Mouse (Mus musculus): ENCODE measurements around the gene Pex3. TPM values are rescaled to one million over a fixed set of nuclear protein-coding genes. Genes with fewer than 3 reads are reported as not detected.

Gene Pex3
- 10 to 100 TPM; 26.0 to 30.3 TPM for total RNA-seq (2021)

GRCm38 (mm10) chr10:13552646-13553497 lies at the start of gene Pex3, which contains the start of gene Adat2:
Gene Pex3 (minus strand): TSS chr10:13553142.
Gene Adat2 (plus strand): TSS chr10:13552894.
- DNase-seq (ENCODE audit: extremely low spot score in 1 of 2, low spot score in 1 of 2) = peak; percentile 87 to 90

GRCm38 (mm10) chr10:13600926-13601325 lies 48.0 kb upstream of the Pex3 start:
- no peak for DNase-seq (ENCODE audit: extremely low spot score in 1 of 2, low spot score in 1 of 2)

- DNase-seq (ENCODE audit: extremely low spot score in 1 of 2, low spot score in 1 of 2) = no peak
Measured at GRCm38 (mm10) chr10:13597491-13597890, 44.5 kb upstream of the Pex3 start.

- no peak for DNase-seq (ENCODE audit: extremely low spot score in 1 of 2, low spot score in 1 of 2)
Measured at GRCm38 (mm10) chr10:13596866-13597265, 43.9 kb upstream of the Pex3 start.

GRCm38 (mm10) chr10:13596073-13596472 lies 43.1 kb upstream of the Pex3 start:
- DNase-seq (ENCODE audit: extremely low spot score in 1 of 2, low spot score in 1 of 2) = no peak

- no peak for DNase-seq (ENCODE audit: extremely low spot score in 1 of 2, low spot score in 1 of 2)
Measured at GRCm38 (mm10) chr10:13593529-13593928, 40.6 kb upstream of the Pex3 start.

GRCm38 (mm10) chr10:13592196-13592595 lies 39.3 kb upstream of the Pex3 start:
- DNase-seq (ENCODE audit: extremely low spot score in 1 of 2, low spot score in 1 of 2) = no peak

- no peak for DNase-seq (ENCODE audit: extremely low spot score in 1 of 2, low spot score in 1 of 2)
Measured at GRCm38 (mm10) chr10:13587914-13588313, 35.0 kb upstream of the Pex3 start.

- DNase-seq (ENCODE audit: extremely low spot score in 1 of 2, low spot score in 1 of 2) = no peak
Measured at GRCm38 (mm10) chr10:13577123-13577522, 24.2 kb upstream of the Pex3 start.

- no peak for DNase-seq (ENCODE audit: extremely low spot score in 1 of 2, low spot score in 1 of 2)
Measured at GRCm38 (mm10) chr10:13572410-13572809, 19.5 kb upstream of the Pex3 start.

GRCm38 (mm10) chr10:13572003-13572402 lies 19.1 kb upstream of the Pex3 start:
- no peak for DNase-seq (ENCODE audit: extremely low spot score in 1 of 2, low spot score in 1 of 2)

GRCm38 (mm10) chr10:13570697-13571538 lies 18.0 kb upstream of the Pex3 start:
- no peak for DNase-seq (ENCODE audit: extremely low spot score in 1 of 2, low spot score in 1 of 2)

GRCm38 (mm10) chr10:13569818-13570217 lies 16.9 kb upstream of the Pex3 start:
- no peak for DNase-seq (ENCODE audit: extremely low spot score in 1 of 2, low spot score in 1 of 2)

- DNase-seq (ENCODE audit: extremely low spot score in 1 of 2, low spot score in 1 of 2) = no peak
Measured at GRCm38 (mm10) chr10:13566393-13566792, 13.5 kb upstream of the Pex3 start.

- DNase-seq (ENCODE audit: extremely low spot score in 1 of 2, low spot score in 1 of 2) = no peak
Measured at GRCm38 (mm10) chr10:13565080-13565448, 12.1 kb upstream of the Pex3 start.

- peak; percentile 65 to 83 for DNase-seq (ENCODE audit: extremely low spot score in 1 of 2, low spot score in 1 of 2)
Measured at GRCm38 (mm10) chr10:13564364-13565079, 11.6 kb upstream of the Pex3 start.

GRCm38 (mm10) chr10:13560014-13560674 lies 7.2 kb upstream of the Pex3 start:
- no peak for DNase-seq (ENCODE audit: extremely low spot score in 1 of 2, low spot score in 1 of 2)

GRCm38 (mm10) chr10:13554316-13554715 lies 1.4 kb upstream of the Pex3 start:
- no peak for DNase-seq (ENCODE audit: extremely low spot score in 1 of 2, low spot score in 1 of 2)

GRCm38 (mm10) chr10:13553498-13553985 lies 600 bp upstream of the Pex3 start:
- DNase-seq (ENCODE audit: extremely low spot score in 1 of 2, low spot score in 1 of 2) = no peak

GRCm38 (mm10) chr10:13541721-13542120 lies 11.2 kb downstream of the Pex3 start:
- no peak for DNase-seq (ENCODE audit: extremely low spot score in 1 of 2, low spot score in 1 of 2)

All from layer of hippocampus, postnatal 25 days (tissue).